Mouse (Mus musculus) megakaryocyte, embryonic 14.5 days (primary cell): ENCODE results near the gene 1110017D15Rik.

Experiments
- FLI1 ChIP-seq: IDR thresholded peaks from 2 replicates; pipeline ENCODE4 v1.6.1; 2012; ENCODE audit warnings: low read length, inconsistent platforms, mixed read lengths
- GATA1 ChIP-seq: IDR thresholded peaks from 3 replicates; pipeline ENCODE4 v1.6.1; 2012; ENCODE audit warnings: mixed read lengths, low read length, inconsistent platforms, borderline replicate concordance

GRCm38 (mm10) chr4:41464345-41465286, 52.5 kb downstream of the 1110017D15Rik start, which contains the start of the genes Kif24 and Nudt2:
- TF ChIP-seq GATA1 (no peak), FLI1 (no peak)
